11 mouse cellular contexts compared by ENCODE assay signal in genomic region chr15:77855301-77855700, GRCm38 (mm10). TPM values are rescaled to one million over a fixed set of nuclear protein-coding genes. Genes with fewer than 3 reads are reported as not detected.
A peak's percentile ranks its signal among the peaks of the same experiment; 100 is the strongest.
DNase-seq lines count a peak whose midpoint lies in the region; ATAC-seq lines count a peak whose summit lies in the region.
"Had no signal": no experiment of that assay in that cellular context is flagged by ENCODE, and none has a peak within 500 bp of the region (broad histone marks: within the 10 kb centered on the region; RNA-seq: fewer than 3 reads in every experiment).

No protein-coding gene starts in this region.

- no peak overlapping the region for H3K4me3 ChIP-seq in kidney, embryonic 14.5 days (ENCODE audit: low read length)
- no peak overlapping the region for H3K4me3 ChIP-seq in liver, embryonic 16.5 days (ENCODE audit: low read depth, low read length)
- H3K4me3 ChIP-seq in heart, embryonic 12.5 days, result no peak overlapping the region
- H3K4me3 ChIP-seq in neural tube, embryonic 15.5 days (replicated peaks), result no peak overlapping the region
- H3K4me3 ChIP-seq: limb, embryonic 12.5 days had no signal

- no peaks in the 10 kb centered on the region for H3K27me3 ChIP-seq in kidney, embryonic 14.5 days (ENCODE audit: control insufficient read depth, insufficient read depth, low read length)
- H3K27me3 ChIP-seq in liver, embryonic 16.5 days (ENCODE audit: control insufficient read depth, insufficient read depth, low read depth, low read length), result no peaks in the 10 kb centered on the region
- H3K27me3 ChIP-seq in heart, embryonic 12.5 days (replicated peaks), result no peaks in the 10 kb centered on the region
- 0 out of 2 replicates have a peak, but pooled peaks cover 6% of the 10 kb centered on the region for H3K27me3 ChIP-seq in neural tube, embryonic 15.5 days (replicated peaks)
- H3K27me3 ChIP-seq: limb, embryonic 12.5 days had no signal

- no peak overlapping the region for H3K27ac ChIP-seq in kidney, embryonic 14.5 days (ENCODE audit: low read depth, low read length)
- H3K27ac ChIP-seq in liver, embryonic 16.5 days (ENCODE audit: low read length), result peak overlapping the region; percentile 80
- H3K27ac ChIP-seq in heart, embryonic 12.5 days (ENCODE audit: poor library complexity, severe bottlenecking), result no peak overlapping the region
- no peak overlapping the region for H3K27ac ChIP-seq in neural tube, embryonic 15.5 days (replicated peaks)
- H3K27ac ChIP-seq: limb, embryonic 12.5 days had no signal

- H3K4me2 ChIP-seq in kidney, embryonic 14.5 days (replicated peaks; ENCODE audit: low read depth, low read length), result no peak overlapping the region
- H3K4me2 ChIP-seq in liver, embryonic 16.5 days (ENCODE audit: low read depth, low read length), result no peak overlapping the region
- no peak overlapping the region for H3K4me2 ChIP-seq in heart, embryonic 12.5 days
- no peak overlapping the region for H3K4me2 ChIP-seq in neural tube, embryonic 15.5 days
- H3K4me2 ChIP-seq: limb, embryonic 12.5 days had no signal

- no peak for ATAC-seq in kidney, embryonic 14.5 days (ENCODE audit: low FRiP score, low TSS enrichment)
- peak; percentile 76 for ATAC-seq in liver, embryonic 16.5 days (ENCODE audit: low read depth)
- no peak for ATAC-seq in heart, embryonic 12.5 days (ENCODE audit: insufficient number of reproducible peaks, low FRiP score)
- ATAC-seq in neural tube, embryonic 15.5 days (ENCODE audit: low FRiP score), result no peak

- H3K9ac ChIP-seq in kidney, embryonic 14.5 days (ENCODE audit: low read depth, low read length), result no peak overlapping the region
- H3K9ac ChIP-seq in liver, embryonic 16.5 days (ENCODE audit: low read depth, low read length), result no peak overlapping the region
- H3K9ac ChIP-seq in heart, embryonic 12.5 days, result no peak overlapping the region
- no peak overlapping the region for H3K9ac ChIP-seq in neural tube, embryonic 15.5 days (replicated peaks)
- H3K9ac ChIP-seq: limb, embryonic 12.5 days had no signal

- DNase-seq in kidney, adult 18-20 months, result peak; percentile 69
- peak; percentile 90 for DNase-seq in kidney, adult 9 months
- DNase-seq in naive thymus-derived CD4-positive, alpha-beta T cell, adult 2 months (ENCODE audit: low read depth), result peak; percentile 26
- DNase-seq in right cerebral cortex, postnatal 10 days (ENCODE audit: low spot score in 2 of 2), result no peak
- DNase-seq: adrenal gland, adult 8-10 months; heart, postnatal 4 days had no signal

- H3K9me3 ChIP-seq in kidney, embryonic 14.5 days (ENCODE audit: control insufficient read depth, low read length), result no peaks in the 10 kb centered on the region
- H3K9me3 ChIP-seq in liver, embryonic 16.5 days (replicated peaks; ENCODE audit: control insufficient read depth, low read length), result no peaks in the 10 kb centered on the region
- H3K9me3 ChIP-seq in heart, embryonic 12.5 days (replicated peaks), result no peaks in the 10 kb centered on the region
- no peaks in the 10 kb centered on the region for H3K9me3 ChIP-seq in neural tube, embryonic 15.5 days (replicated peaks)
- H3K9me3 ChIP-seq: limb, embryonic 12.5 days had no signal

- 40% methylated on average over 8 of the region's 8 CpGs for WGBS in kidney, embryonic 14.5 days
- WGBS in liver, embryonic 16.5 days (ENCODE audit: insufficient replicate concordance), result 10% methylated on average over 8 of the region's 8 CpGs
- WGBS in heart, embryonic 12.5 days, result 47% methylated on average over 8 of the region's 8 CpGs
- WGBS in neural tube, embryonic 15.5 days, result 54% methylated on average over 8 of the region's 8 CpGs

- H3K36me3 ChIP-seq in kidney, embryonic 14.5 days (ENCODE audit: control insufficient read depth, insufficient read depth, low read length), result no peaks in the 10 kb centered on the region
- no peaks in the 10 kb centered on the region for H3K36me3 ChIP-seq in liver, embryonic 16.5 days (ENCODE audit: control insufficient read depth, insufficient read depth)
- no peaks in the 10 kb centered on the region for H3K36me3 ChIP-seq in heart, embryonic 12.5 days
- H3K36me3 ChIP-seq in neural tube, embryonic 15.5 days, result no peaks in the 10 kb centered on the region
- H3K36me3 ChIP-seq: limb, embryonic 12.5 days had no signal

- peaks cover 16% of the 10 kb centered on the region; the same call in 1 of the 2 replicates for H3K4me1 ChIP-seq in kidney, embryonic 14.5 days (ENCODE audit: control insufficient read depth, insufficient read depth, low read length)
- H3K4me1 ChIP-seq in liver, embryonic 16.5 days (ENCODE audit: control insufficient read depth, low read depth, low read length), result peaks cover 22% of the 10 kb centered on the region
- H3K4me1 ChIP-seq in heart, embryonic 12.5 days (replicated peaks), result peaks cover 14% of the 10 kb centered on the region; the same call in 1 of the 2 replicates
- H3K4me1 ChIP-seq in neural tube, embryonic 15.5 days, result peaks cover 11% of the 10 kb centered on the region

RNA-seq across cellular contexts. Expression of gene Myh9, which starts 13.3 kb away (rescaled TPM):
- polyA plus RNA-seq in kidney, embryonic 14.5 days (2014; fragmentation: Nextera tagmentation; extraction: Ambion mirVana), result 43.8 and 72.3 TPM in 2 replicates
- polyA plus RNA-seq in liver, embryonic 16.5 days (2015; fragmentation: Nextera tagmentation; extraction: Ambion mirVana), result 19.7 and 21.9 TPM in 2 replicates
- polyA plus RNA-seq in heart, embryonic 12.5 days (2016; fragmentation: Nextera tagmentation; extraction: Ambion mirVana), result 41.9 and 42.0 TPM in 2 replicates
- polyA plus RNA-seq in neural tube, embryonic 15.5 days (2015; fragmentation: Nextera tagmentation; extraction: Ambion mirVana), result 9.6 and 17.7 TPM in 2 replicates

Comparison
In these comparisons a context has a peak if more than half of its experiments do, and no peak if none do; other contexts are left out.
1. DNase-seq: peak in kidney, adult 18-20 months (single experiment), kidney, adult 9 months (single experiment) and naive thymus-derived CD4-positive, alpha-beta T cell, adult 2 months (single experiment); none in right cerebral cortex, postnatal 10 days (0 of 2).